Mouse (Mus musculus) layer of hippocampus, adult 2 months (tissue): ENCODE results near the gene Dcaf12. TPM values are rescaled to one million over a fixed set of nuclear protein-coding genes. Genes with fewer than 3 reads are reported as not detected.

Source experiments
- DNase-seq, 2 experiments: peaks; one replicate each; pipeline ENCODE4 v3.0.0; 2022; ENCODE audit warnings: low spot score in 2 of 2
- H3K27ac ChIP-seq: fragments of 200-600 bp; 2 replicates; pipeline ENCODE4 v1.8.1; 2022
- H3K4me3 ChIP-seq: fragments of 200-600 bp; 2 replicates; pipeline ENCODE4 v1.8.1; 2022; ENCODE audit warnings: mild to moderate bottlenecking
- CTCF ChIP-seq: fragments of 200-600 bp; conservative IDR thresholded peaks from 2 replicates; pipeline ENCODE4 v1.8.1; 2022; ENCODE audit warnings: antibody characterized with exemption, mild to moderate bottlenecking, moderate library complexity
- total RNA-seq, 2 experiments: library from RNA; stranded (reverse); gene quantifications; 2 replicates each; pipeline ENCODE4 v1.2.3; 2021

Dcaf12 gene
- total RNA-seq, 2 experiments from 2014 or later: 41.0 to 41.4 TPM

- DNase-seq: no peak
- Histone ChIP-seq H3K4me3 (no peak overlapping the region), H3K27ac (no peak overlapping the region)
- TF ChIP-seq CTCF: no peak
Measured at GRCm38 (mm10) chr4:41331698-41332421, 17.2 kb upstream of the Dcaf12 start.

GRCm38 (mm10) chr4:41331085-41331484 is 16.4 kb upstream of the Dcaf12 start:
- Histone ChIP-seq H3K4me3 (no peak overlapping the region), H3K27ac (no peak overlapping the region)
- no peak for DNase-seq
- TF ChIP-seq CTCF: no peak

GRCm38 (mm10) chr4:41329481-41329880 is 14.8 kb upstream of the Dcaf12 start:
- no peak for TF ChIP-seq CTCF
- DNase-seq: no peak
- H3K27ac ChIP-seq: no peak overlapping the region
- H3K4me3 ChIP-seq: no peak overlapping the region

GRCm38 (mm10) chr4:41326876-41327275 is 12.2 kb upstream of the Dcaf12 start:
- TF ChIP-seq CTCF: no peak
- no peak for DNase-seq
- no peak overlapping the region for H3K27ac ChIP-seq
- no peak overlapping the region for H3K4me3 ChIP-seq

GRCm38 (mm10) chr4:41320971-41321370 is 6.3 kb upstream of the Dcaf12 start:
- no peak for TF ChIP-seq CTCF
- DNase-seq: no peak
- H3K4me3 ChIP-seq: no peak overlapping the region
- no peak overlapping the region for H3K27ac ChIP-seq

- TF ChIP-seq CTCF: peak; percentile 59
- DNase-seq: peak in 1 of 2 experiments; percentile 23
- H3K4me3 ChIP-seq: no peak overlapping the region
- H3K27ac ChIP-seq: no peak overlapping the region
Measured at GRCm38 (mm10) chr4:41318267-41318666, 3.6 kb upstream of the Dcaf12 start.

- no peak for TF ChIP-seq CTCF
- DNase-seq: no peak
- Histone ChIP-seq H3K4me3 (peak overlapping the region; percentile 83), H3K27ac (peak overlapping the region; percentile 97)
Measured at GRCm38 (mm10) chr4:41315173-41315572, 484 bp upstream of the Dcaf12 start.

- Histone ChIP-seq H3K27ac (peak overlapping the region; percentile 97), H3K4me3 (peak overlapping the region; percentile 83)
- TF ChIP-seq CTCF: no peak
- no peak for DNase-seq
Measured at GRCm38 (mm10) chr4:41313722-41314121, 967 bp downstream of the Dcaf12 start.

GRCm38 (mm10) chr4:41310567-41311563 is 3.8 kb downstream of the Dcaf12 start:
- DNase-seq: no peak
- no peak overlapping the region for H3K27ac ChIP-seq
- H3K4me3 ChIP-seq: no peak overlapping the region
- TF ChIP-seq CTCF: no peak

- no peak overlapping the region for H3K4me3 ChIP-seq
- TF ChIP-seq CTCF: no peak
- no peak for DNase-seq
- no peak overlapping the region for H3K27ac ChIP-seq
Measured at GRCm38 (mm10) chr4:41307406-41307805, 7.3 kb downstream of the Dcaf12 start.

- H3K27ac ChIP-seq: peak overlapping the region; percentile 28
- TF ChIP-seq CTCF: no peak
- H3K4me3 ChIP-seq: no peak overlapping the region
- peak; percentile 21 to 66 for DNase-seq
Measured at GRCm38 (mm10) chr4:41304302-41304701, 10.4 kb downstream of the Dcaf12 start.

GRCm38 (mm10) chr4:41303671-41304070 is 11.0 kb downstream of the Dcaf12 start:
- Histone ChIP-seq H3K4me3 (no peak overlapping the region), H3K27ac (no peak overlapping the region)
- no peak for TF ChIP-seq CTCF
- DNase-seq: no peak

GRCm38 (mm10) chr4:41298976-41299375 is 15.7 kb downstream of the Dcaf12 start:
- no peak overlapping the region for H3K4me3 ChIP-seq
- no peak for DNase-seq
- H3K27ac ChIP-seq: no peak overlapping the region
- TF ChIP-seq CTCF: no peak
